Mouse (Mus musculus) limb, embryonic 11.5 days (tissue): ENCODE measurements at regions not wholly inside any gene's neighbourhood (a gene's known extent, or its start where the extent isn't known, plus 50 kb on each side); places are given as distances from the start of the nearest gene placed in this dataset.

Experiments
- ATAC-seq: fragments of 200-750 bp; cut with Nextera tagmentation; 2 replicates; pipeline ENCODE4 v1.8.0; 2017; ENCODE audit warnings: low read depth; ENCODE audit not compliant: insufficient number of reproducible peaks, low FRiP score, low TSS enrichment
- DNase-seq: peaks from one replicate; pipeline ENCODE4 v3.0.0-alpha.2; 2015; ENCODE audit warnings: low spot score
- H3K27ac ChIP-seq: fragments of 300-500 bp; sonication (generic); replicated peaks from 2 replicates; pipeline ENCODE4 v1.5.1; 2014; ENCODE audit warnings: low read depth, mild to moderate bottlenecking, low read length
- H3K27me3 ChIP-seq: fragments of 300-500 bp; sonication (generic); 2 replicates; pipeline ENCODE4 v1.6.1; 2014; ENCODE audit warnings: mild to moderate bottlenecking, low read length, mixed read lengths; ENCODE audit not compliant: control insufficient read depth, insufficient read depth
- H3K36me3 ChIP-seq: fragments of 300-500 bp; sonication (generic); 2 replicates; pipeline ENCODE4 v1.6.1; 2014; ENCODE audit warnings: mild to moderate bottlenecking, low read length, moderate library complexity, mixed read lengths; ENCODE audit not compliant: control insufficient read depth, insufficient read depth
- H3K4me1 ChIP-seq: fragments of 300-500 bp; sonication (generic); 2 replicates; pipeline ENCODE4 v1.6.1; 2014; ENCODE audit warnings: low read length, mixed read lengths; ENCODE audit not compliant: control insufficient read depth, insufficient read depth
- H3K4me2 ChIP-seq: fragments of 300-500 bp; sonication (generic); 2 replicates; pipeline ENCODE4 v1.6.1; 2014; ENCODE audit warnings: low read depth, mild to moderate bottlenecking, moderate library complexity; ENCODE audit not compliant: severe bottlenecking
- H3K4me3 ChIP-seq: fragments of 300-500 bp; sonication (generic); 2 replicates; pipeline ENCODE4 v1.5.1; 2014; ENCODE audit warnings: low read depth, low read length
- H3K9ac ChIP-seq: fragments of 300-500 bp; sonication (generic); 2 replicates; pipeline ENCODE4 v1.6.1; 2014; ENCODE audit warnings: mild to moderate bottlenecking, low read length
- H3K9me3 ChIP-seq: fragments of 300-500 bp; sonication (generic); 2 replicates; pipeline ENCODE4 v1.6.1; 2016; ENCODE audit warnings: low read length; ENCODE audit not compliant: control insufficient read depth
- WGBS: fragments of 180-500 bp; shearing (Covaris S2); extraction: QIAGEN DNeasy Blood & Tissue Kit; methylation state at CpG from one replicate; pipeline ENCODE4 v1.1.7; 2014; 5-methylcytosine and 5-hydroxymethylcytosine counted together

GRCm38 (mm10) chr13:71146859-71147443 lies 305.3 kb upstream of the Adamts16 start:
- DNase-seq: no peak
- no peaks in the 10 kb centered on the region for H3K27me3 ChIP-seq
- 84% methylated on average over 3 of the region's 3 CpGs for WGBS
- no peak overlapping the region for H3K9ac ChIP-seq
- no peaks in the 10 kb centered on the region for H3K4me1 ChIP-seq
- H3K4me3 ChIP-seq: no peak overlapping the region
- no peaks in the 10 kb centered on the region for H3K36me3 ChIP-seq
- no peak overlapping the region for H3K27ac ChIP-seq
- H3K4me2 ChIP-seq: no peak overlapping the region
- no peaks in the 10 kb centered on the region for H3K9me3 ChIP-seq
- no peak for ATAC-seq

GRCm38 (mm10) chr13:71138745-71139312 lies 297.2 kb upstream of the Adamts16 start:
- no peak overlapping the region for H3K4me2 ChIP-seq
- WGBS: 81% methylated on average over 11 of the region's 11 CpGs
- no peak for DNase-seq
- no peaks in the 10 kb centered on the region for H3K27me3 ChIP-seq
- H3K27ac ChIP-seq: no peak overlapping the region
- no peaks in the 10 kb centered on the region for H3K4me1 ChIP-seq
- H3K9ac ChIP-seq: no peak overlapping the region
- no peaks in the 10 kb centered on the region for H3K36me3 ChIP-seq
- H3K9me3 ChIP-seq: no peaks in the 10 kb centered on the region
- no peak for ATAC-seq
- H3K4me3 ChIP-seq: no peak overlapping the region

GRCm38 (mm10) chr13:71135940-71136632 lies 294.5 kb upstream of the Adamts16 start:
- Histone ChIP-seq H3K4me2 (no peak overlapping the region), H3K9me3 (no peaks in the 10 kb centered on the region), H3K27ac (no peak overlapping the region), H3K4me3 (no peak overlapping the region), H3K36me3 (no peaks in the 10 kb centered on the region), H3K27me3 (no peaks in the 10 kb centered on the region), H3K9ac (no peak overlapping the region), H3K4me1 (no peaks in the 10 kb centered on the region)
- ATAC-seq (no peak), DNase-seq (no peak)
- 87% methylated on average over 5 of the region's 5 CpGs for WGBS

GRCm38 (mm10) chr13:71121484-71121883 lies 279.9 kb upstream of the Adamts16 start:
- H3K27me3 ChIP-seq: no peaks in the 10 kb centered on the region
- H3K4me1 ChIP-seq: no peaks in the 10 kb centered on the region
- H3K4me2 ChIP-seq: no peak overlapping the region
- DNase-seq (peak; percentile 78), ATAC-seq (no peak)
- H3K9me3 ChIP-seq: no peaks in the 10 kb centered on the region
- no peak overlapping the region for H3K27ac ChIP-seq
- H3K9ac ChIP-seq: no peak overlapping the region
- 6% methylated on average over 1 of the region's 1 CpGs for WGBS
- no peaks in the 10 kb centered on the region for H3K36me3 ChIP-seq
- no peak overlapping the region for H3K4me3 ChIP-seq

GRCm38 (mm10) chr13:71108175-71108574 lies 266.6 kb upstream of the Adamts16 start:
- Histone ChIP-seq H3K4me3 (no peak overlapping the region), H3K4me1 (no peaks in the 10 kb centered on the region), H3K27ac (no peak overlapping the region), H3K27me3 (0 out of 2 replicates have a peak, but pooled peaks cover 3% of the 10 kb centered on the region), H3K9me3 (no peaks in the 10 kb centered on the region), H3K36me3 (no peaks in the 10 kb centered on the region), H3K4me2 (no peak overlapping the region), H3K9ac (no peak overlapping the region)
- ATAC-seq (no peak), DNase-seq (no peak)
- WGBS: 88% methylated on average over 8 of the region's 8 CpGs

- Histone ChIP-seq H3K4me2 (peak overlapping the region; percentile 33; the same call in 1 of the 2 replicates), H3K27me3 (0 out of 2 replicates have a peak, but pooled peaks cover 3% of the 10 kb centered on the region), H3K4me3 (no peak overlapping the region), H3K9me3 (no peaks in the 10 kb centered on the region), H3K36me3 (no peaks in the 10 kb centered on the region), H3K27ac (no peak overlapping the region), H3K9ac (no peak overlapping the region), H3K4me1 (no peaks in the 10 kb centered on the region)
- DNase-seq: peak; percentile 93
- 7% methylated on average over 18 of the region's 18 CpGs for WGBS
- ATAC-seq: peak; percentile 65; the same call in 1 of the 2 replicates
Measured at GRCm38 (mm10) chr13:71105229-71105838, 263.7 kb upstream of the Adamts16 start.

- Histone ChIP-seq H3K9me3 (no peaks in the 10 kb centered on the region), H3K4me3 (no peak overlapping the region), H3K27me3 (0 out of 2 replicates have a peak, but pooled peaks cover 3% of the 10 kb centered on the region), H3K4me1 (no peaks in the 10 kb centered on the region), H3K4me2 (peak overlapping the region; percentile 33), H3K9ac (no peak overlapping the region), H3K36me3 (no peaks in the 10 kb centered on the region), H3K27ac (no peak overlapping the region)
- 31% methylated on average over 22 of the region's 22 CpGs for WGBS
- DNase-seq (no peak), ATAC-seq (no peak)
Measured at GRCm38 (mm10) chr13:71104419-71105228, 263.0 kb upstream of the Adamts16 start.

- ATAC-seq (no peak), DNase-seq (no peak)
- Histone ChIP-seq H3K4me2 (no peak overlapping the region), H3K9ac (no peak overlapping the region), H3K4me1 (no peaks in the 10 kb centered on the region), H3K27me3 (no peaks in the 10 kb centered on the region), H3K9me3 (no peaks in the 10 kb centered on the region), H3K27ac (no peak overlapping the region), H3K4me3 (no peak overlapping the region), H3K36me3 (no peaks in the 10 kb centered on the region)
- WGBS: 53% methylated on average over 6 of the region's 6 CpGs
Measured at GRCm38 (mm10) chr13:71084301-71084700, 242.7 kb upstream of the Adamts16 start.
